Mouse (Mus musculus) MN1 (cell line): ENCODE measurements at regions not wholly inside any gene's neighbourhood (a gene's known extent, or its start where the extent isn't known, plus 50 kb on each side); places are given as distances from the start of the nearest gene placed in this dataset.

Experiments used
- DNase-seq: peaks from one replicate; pipeline ENCODE4 v3.0.0-alpha.2; 2016; ENCODE audit warnings: low spot score

GRCm38 (mm10) chr6:117422846-117423573 lies 254.7 kb downstream of the Cxcl12 start:
- no peak for DNase-seq

DNA sequence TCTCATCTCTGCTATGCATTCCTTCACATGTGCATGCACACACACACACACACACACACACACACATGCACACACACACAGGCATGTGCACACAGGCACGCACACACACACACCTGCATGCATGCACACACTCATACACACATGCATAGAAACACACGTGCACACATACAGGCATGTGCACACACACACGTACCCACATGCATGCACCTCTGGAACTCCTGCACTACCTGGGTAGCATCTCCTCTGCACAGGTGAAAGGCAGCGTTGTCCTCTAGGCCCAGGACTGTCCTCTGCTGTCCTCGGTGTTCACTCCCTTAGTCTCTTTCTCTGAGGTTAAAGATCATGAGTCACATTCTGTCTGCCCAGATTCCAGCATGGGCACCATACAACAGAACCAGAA lies 258.0 kb downstream of the Cxcl12 start:
- DNase-seq = no peak

DNA sequence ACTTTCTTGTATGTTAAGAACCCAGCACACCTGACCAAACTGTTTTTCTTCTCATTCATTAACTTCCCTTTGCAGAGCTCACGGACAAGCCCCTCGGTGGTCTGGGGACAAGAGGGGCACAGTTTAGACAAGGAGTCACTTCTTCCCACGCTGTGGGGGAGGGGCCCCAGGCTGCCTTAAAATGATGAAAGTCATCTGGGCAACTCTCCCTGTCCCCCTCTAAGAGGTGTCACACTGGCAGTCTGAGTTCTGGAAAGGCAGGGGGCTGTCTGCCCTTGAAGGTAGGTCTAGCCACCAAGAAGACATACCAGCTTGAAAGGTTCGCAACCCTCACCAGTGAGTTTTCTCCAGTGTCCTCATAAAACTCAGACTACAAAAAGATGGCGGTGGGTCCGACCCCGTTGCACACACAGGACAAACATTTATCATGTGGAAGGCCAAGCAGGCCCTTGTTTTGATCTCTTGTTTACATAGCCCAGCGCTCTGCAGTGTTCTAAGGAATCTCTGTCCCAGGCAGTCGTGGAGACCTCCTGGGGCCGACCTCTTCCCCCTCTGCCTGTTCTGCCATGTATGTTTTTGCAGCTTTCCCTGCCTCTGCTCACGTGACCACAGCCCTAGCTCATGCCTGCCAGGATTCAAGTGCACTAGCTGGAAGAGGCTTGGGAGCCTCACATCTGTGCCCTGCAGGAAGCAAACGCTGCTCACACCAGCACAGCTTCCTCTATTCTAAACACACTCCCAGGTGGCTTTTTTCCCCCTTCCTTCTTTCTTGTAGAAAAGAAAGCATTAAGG lies 259.2 kb downstream of the Cxcl12 start:
- no peak for DNase-seq

- no peak for DNase-seq
Observed at GRCm38 (mm10) chr6:117428441-117428840, 260.1 kb downstream of the Cxcl12 start.

DNA sequence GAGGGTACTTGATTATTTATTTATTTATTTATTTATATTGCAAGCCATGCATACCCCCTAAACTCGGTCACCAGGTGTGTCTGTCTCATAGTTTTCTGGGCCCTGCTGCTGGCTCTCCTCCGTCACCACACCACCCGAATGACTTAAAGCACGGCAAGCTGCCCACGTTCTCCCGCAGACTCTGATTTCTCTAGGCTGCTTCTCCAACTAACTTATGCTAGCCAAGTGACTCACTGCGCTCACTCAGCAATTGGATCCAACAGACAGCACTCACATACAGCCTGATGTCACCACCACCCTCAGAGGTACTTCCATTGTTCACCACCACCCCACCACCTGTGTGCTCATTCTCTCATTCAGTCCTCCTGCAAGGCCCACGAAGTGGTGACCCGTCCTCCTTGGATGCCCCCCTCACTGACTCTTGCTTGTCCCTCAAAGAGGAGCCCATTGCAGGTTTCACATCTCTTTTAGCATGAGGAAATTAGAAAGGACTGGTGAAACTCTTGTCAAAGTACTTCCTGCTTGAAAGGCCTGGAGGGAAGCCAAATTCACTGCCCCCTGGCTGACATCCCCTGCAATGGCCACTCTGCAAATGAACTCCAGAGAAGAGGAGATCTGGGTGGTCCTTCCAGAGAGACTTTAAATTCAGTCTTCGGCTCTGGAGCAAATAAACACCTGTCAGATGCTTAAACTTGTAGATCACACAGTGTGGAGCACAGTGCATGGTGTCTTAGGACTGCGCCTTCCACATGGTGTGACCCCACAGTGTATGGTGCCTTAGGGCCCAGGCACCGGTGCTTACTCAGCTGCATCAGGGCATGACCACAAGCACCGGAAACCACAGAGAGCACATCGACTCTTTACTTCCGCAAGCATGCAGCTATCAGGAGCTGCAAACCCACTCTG lies 262.8 kb downstream of the Cxcl12 start:
- DNase-seq = peak; percentile 21

- no peak for DNase-seq
Observed at GRCm38 (mm10) chr6:117436851-117437250, 268.5 kb downstream of the Cxcl12 start.

- DNase-seq = peak; percentile 55
Observed at GRCm38 (mm10) chr6:117437411-117438101, 269.2 kb downstream of the Cxcl12 start.

DNA sequence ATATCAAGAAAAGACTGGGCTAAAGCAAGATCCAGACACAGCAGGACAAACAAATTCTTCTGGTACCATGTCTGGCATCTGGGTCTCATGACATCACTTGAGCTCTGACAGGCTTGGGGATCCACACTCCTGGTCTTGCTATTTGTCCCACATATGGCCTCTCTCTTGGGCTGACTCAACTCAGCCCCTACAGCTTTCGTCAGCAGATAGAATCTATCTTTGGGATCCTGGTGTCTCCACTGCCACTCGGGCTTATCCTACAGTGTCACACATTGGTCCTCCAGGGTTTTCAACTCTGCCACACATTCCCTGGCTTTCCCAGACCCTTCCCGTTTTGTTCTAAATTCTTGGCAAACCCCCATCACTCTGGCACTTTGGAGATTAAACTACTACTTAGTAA lies 280.3 kb downstream of the Cxcl12 start:
- no peak for DNase-seq

GRCm38 (mm10) chr6:117451001-117451400 lies 282.7 kb downstream of the Cxcl12 start:
- no peak for DNase-seq

- no peak for DNase-seq
Observed at GRCm38 (mm10) chr6:117460193-117460592, 291.9 kb downstream of the Cxcl12 start.

- DNase-seq = no peak
Observed at GRCm38 (mm10) chr6:117465165-117465564, 296.8 kb downstream of the Cxcl12 start.

DNA sequence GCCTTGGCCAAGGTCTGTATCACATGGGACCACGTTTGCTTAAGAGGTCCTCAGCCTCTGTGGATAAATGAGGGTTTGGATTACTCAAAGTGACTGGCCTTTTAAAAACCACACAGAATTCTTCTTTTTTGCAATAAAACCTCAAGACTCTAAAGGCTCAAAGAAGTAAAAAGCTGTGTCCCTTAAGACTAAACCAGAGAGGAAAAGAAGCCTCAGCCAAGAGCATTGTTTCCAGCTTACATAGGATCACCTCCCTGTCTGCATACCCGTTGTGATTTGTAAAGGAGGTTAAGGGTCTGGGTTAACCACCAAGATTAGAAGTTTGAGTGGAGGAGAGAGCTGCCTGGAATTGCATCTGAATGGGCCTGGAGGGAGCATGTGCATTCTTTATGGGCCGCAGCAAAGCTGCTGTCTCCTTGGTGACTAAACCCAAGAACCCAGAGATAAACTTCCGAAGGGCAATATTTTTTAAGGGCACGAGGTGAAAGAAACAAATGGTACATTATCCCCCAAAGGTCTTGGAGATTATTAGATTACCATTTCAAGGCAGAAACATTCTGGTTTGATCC lies 297.4 kb downstream of the Cxcl12 start:
- no peak for DNase-seq

GRCm38 (mm10) chr6:117479376-117479775 lies 311.0 kb downstream of the Cxcl12 start:
- no peak for DNase-seq

GRCm38 (mm10) chr6:117480396-117480795 lies 312.1 kb downstream of the Cxcl12 start:
- no peak for DNase-seq

GRCm38 (mm10) chr6:117489161-117489560 lies 320.8 kb downstream of the Cxcl12 start:
- DNase-seq = no peak

GRCm38 (mm10) chr6:117489761-117490396 lies 321.5 kb downstream of the Cxcl12 start:
- no peak for DNase-seq

DNA sequence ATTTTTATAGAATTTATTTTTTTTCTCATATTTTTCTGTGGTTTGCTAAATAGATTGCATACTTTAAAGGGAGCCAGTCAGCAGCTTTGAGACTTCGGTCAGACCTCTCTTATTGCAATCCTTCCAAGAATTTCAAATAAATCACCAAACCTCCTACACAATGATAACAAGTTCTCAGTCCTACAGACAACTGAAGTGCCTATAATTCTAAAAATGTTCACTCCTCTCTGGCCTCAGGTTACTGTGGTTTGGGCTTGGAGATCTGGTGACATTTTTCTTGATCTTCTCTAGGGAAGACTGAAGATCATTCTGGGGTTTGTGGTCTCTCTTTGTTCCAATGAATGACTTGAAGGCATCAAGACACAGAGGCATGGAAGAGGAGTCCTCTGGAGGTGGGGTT lies 326.6 kb downstream of the Cxcl12 start:
- DNase-seq = no peak

DNA sequence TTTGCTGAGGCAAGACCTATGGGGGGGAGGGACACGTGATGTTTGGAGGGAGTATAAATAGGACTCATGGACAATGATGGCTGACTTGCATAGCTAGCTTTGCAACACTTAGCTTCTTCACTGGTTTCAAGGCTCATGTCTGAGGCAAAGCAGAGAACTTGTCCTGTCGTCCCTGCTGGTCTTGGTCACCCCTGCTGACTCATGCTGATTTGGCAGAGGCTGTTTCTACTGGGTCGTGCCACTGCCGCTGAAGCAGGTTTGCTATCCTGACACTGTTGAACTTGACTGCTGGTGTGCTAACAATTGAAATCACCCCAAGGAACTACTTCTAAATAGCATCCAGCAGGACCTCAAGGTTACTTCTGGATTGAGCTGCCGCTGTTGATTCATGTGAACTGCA lies 329.0 kb downstream of the Cxcl12 start:
- peak; percentile 27 for DNase-seq

GRCm38 (mm10) chr6:117497904-117498303 lies 329.6 kb downstream of the Cxcl12 start:
- DNase-seq = no peak

DNA sequence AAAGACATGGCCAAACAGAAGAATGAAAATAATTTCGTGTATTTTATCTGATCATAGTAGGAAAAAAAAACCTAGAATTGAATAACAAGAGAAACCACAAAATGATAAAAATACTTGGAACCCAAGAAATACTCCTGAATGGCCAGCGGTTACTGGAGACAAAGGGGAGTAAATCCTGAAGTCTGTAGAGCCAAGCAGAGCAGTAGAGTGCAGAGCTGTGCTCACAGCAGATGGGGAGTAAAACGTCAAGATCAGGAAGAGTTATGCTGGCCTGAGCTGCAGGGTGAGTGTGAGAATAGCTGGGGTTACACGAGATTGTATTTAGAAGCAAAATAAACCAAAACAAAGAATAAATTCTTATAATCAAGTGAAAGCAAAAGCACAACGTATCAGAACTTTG lies 334.0 kb downstream of the Cxcl12 start:
- no peak for DNase-seq

DNA sequence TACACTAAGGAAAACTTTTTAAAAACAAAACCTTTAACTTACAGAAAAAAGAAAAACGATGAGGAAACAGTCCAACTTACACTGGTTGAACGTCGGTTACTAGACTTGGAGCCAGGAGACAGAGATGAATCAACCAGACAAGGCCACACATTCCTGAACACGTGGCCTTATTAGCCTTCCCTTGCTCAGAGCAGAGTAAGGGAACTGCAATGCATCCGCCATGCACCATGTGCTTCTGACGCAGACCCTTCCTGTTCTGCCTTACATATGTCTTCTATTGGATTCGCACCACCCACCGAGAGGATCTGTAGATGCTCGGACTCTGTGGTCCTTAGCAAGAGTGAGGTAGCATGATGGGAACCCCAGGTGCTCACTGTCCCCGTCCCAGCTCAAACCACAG lies 336.2 kb upstream of the Zfp637 start:
- DNase-seq = no peak
